Mouse (Mus musculus): ENCODE results near the gene Adarb1. TPM values are rescaled to one million over a fixed set of nuclear protein-coding genes. Genes with fewer than 3 reads are reported as not detected.
A peak's percentile ranks its signal among the peaks of the same experiment; 100 is the strongest.

The Adarb1 gene
- polyA plus RNA-seq, 1 experiment from 2014 or later, result 12.1 TPM

GRCm38 (mm10) chr10:77367973-77368372, 50.1 kb downstream of the Adarb1 start:
- no peaks in the 10 kb centered on the region for H3K9me3 ChIP-seq (ENCODE audit: control insufficient read depth, low read length)
- ATAC-seq (ENCODE audit: low FRiP score, low TSS enrichment) (no peak), DNase-seq (no peak)
- H3K9ac ChIP-seq (replicated peaks; ENCODE audit: low read length), result no peak overlapping the region
- H3K4me2 ChIP-seq (ENCODE audit: low read length), result no peak overlapping the region
- 80% methylated on average over 6 of the region's 6 CpGs for WGBS
- no peak overlapping the region for H3K27ac ChIP-seq (replicated peaks; ENCODE audit: low read depth, low read length)
- H3K4me3 ChIP-seq (replicated peaks; ENCODE audit: low read depth, low read length), result no peak overlapping the region
- H3K27me3 ChIP-seq (ENCODE audit: control insufficient read depth, insufficient read depth, low read length), result no peaks in the 10 kb centered on the region
- no peaks in the 10 kb centered on the region for H3K4me1 ChIP-seq (ENCODE audit: control insufficient read depth, insufficient read depth, low read length)
- H3K36me3 ChIP-seq (ENCODE audit: control insufficient read depth, insufficient read depth, low read length), result no peaks in the 10 kb centered on the region

- no peak overlapping the region for H3K4me3 ChIP-seq (replicated peaks; ENCODE audit: low read depth, low read length)
- ATAC-seq (ENCODE audit: low FRiP score, low TSS enrichment) (no peak), DNase-seq (no peak)
- H3K9ac ChIP-seq (replicated peaks; ENCODE audit: low read length), result no peak overlapping the region
- 97% methylated on average over 4 of the region's 4 CpGs for WGBS
- no peak overlapping the region for H3K27ac ChIP-seq (replicated peaks; ENCODE audit: low read depth, low read length)
- no peaks in the 10 kb centered on the region for H3K4me1 ChIP-seq (ENCODE audit: control insufficient read depth, insufficient read depth, low read length)
- H3K4me2 ChIP-seq (ENCODE audit: low read length), result no peak overlapping the region
- no peaks in the 10 kb centered on the region for H3K36me3 ChIP-seq (ENCODE audit: control insufficient read depth, insufficient read depth, low read length)
- no peaks in the 10 kb centered on the region for H3K9me3 ChIP-seq (ENCODE audit: control insufficient read depth, low read length)
- no peaks in the 10 kb centered on the region for H3K27me3 ChIP-seq (ENCODE audit: control insufficient read depth, insufficient read depth, low read length)
Measured at GRCm38 (mm10) chr10:77366959-77367358, 51.1 kb downstream of the Adarb1 start.

GRCm38 (mm10) chr10:77365212-77365611, 52.9 kb downstream of the Adarb1 start:
- DNase-seq, result no peak
- 86% methylated on average over 2 of the region's 2 CpGs for WGBS
- no peaks in the 10 kb centered on the region for H3K36me3 ChIP-seq (ENCODE audit: control insufficient read depth, insufficient read depth, low read length)
- H3K9ac ChIP-seq (replicated peaks; ENCODE audit: low read length), result no peak overlapping the region
- H3K27me3 ChIP-seq (ENCODE audit: control insufficient read depth, insufficient read depth, low read length), result no peaks in the 10 kb centered on the region
- H3K4me1 ChIP-seq (ENCODE audit: control insufficient read depth, insufficient read depth, low read length), result no peaks in the 10 kb centered on the region
- no peaks in the 10 kb centered on the region for H3K9me3 ChIP-seq (ENCODE audit: control insufficient read depth, low read length)
- H3K4me2 ChIP-seq (ENCODE audit: low read length), result no peak overlapping the region
- no peak overlapping the region for H3K27ac ChIP-seq (replicated peaks; ENCODE audit: low read depth, low read length)
- no peak overlapping the region for H3K4me3 ChIP-seq (replicated peaks; ENCODE audit: low read depth, low read length)
- ATAC-seq (ENCODE audit: low FRiP score, low TSS enrichment), result no peak

- DNase-seq (no peak), ATAC-seq (ENCODE audit: low FRiP score, low TSS enrichment) (no peak)
- WGBS, result 81% methylated on average over 2 of the region's 2 CpGs
- no peak overlapping the region for H3K9ac ChIP-seq (replicated peaks; ENCODE audit: low read length)
- H3K9me3 ChIP-seq (ENCODE audit: control insufficient read depth, low read length), result no peaks in the 10 kb centered on the region
- H3K4me1 ChIP-seq (ENCODE audit: control insufficient read depth, insufficient read depth, low read length), result no peaks in the 10 kb centered on the region
- no peak overlapping the region for H3K4me2 ChIP-seq (ENCODE audit: low read length)
- no peak overlapping the region for H3K27ac ChIP-seq (replicated peaks; ENCODE audit: low read depth, low read length)
- H3K36me3 ChIP-seq (ENCODE audit: control insufficient read depth, insufficient read depth, low read length), result no peaks in the 10 kb centered on the region
- no peak overlapping the region for H3K4me3 ChIP-seq (replicated peaks; ENCODE audit: low read depth, low read length)
- no peaks in the 10 kb centered on the region for H3K27me3 ChIP-seq (ENCODE audit: control insufficient read depth, insufficient read depth, low read length)
Measured at GRCm38 (mm10) chr10:77360486-77360885, 57.6 kb downstream of the Adarb1 start.

GRCm38 (mm10) chr10:77357957-77358356, 60.1 kb downstream of the Adarb1 start:
- H3K27me3 ChIP-seq (ENCODE audit: control insufficient read depth, insufficient read depth, low read length), result no peaks in the 10 kb centered on the region
- H3K9me3 ChIP-seq (ENCODE audit: control insufficient read depth, low read length), result no peaks in the 10 kb centered on the region
- H3K27ac ChIP-seq (replicated peaks; ENCODE audit: low read depth, low read length), result no peak overlapping the region
- ATAC-seq (ENCODE audit: low FRiP score, low TSS enrichment), result no peak
- H3K4me3 ChIP-seq (replicated peaks; ENCODE audit: low read depth, low read length), result no peak overlapping the region
- H3K4me1 ChIP-seq (ENCODE audit: control insufficient read depth, insufficient read depth, low read length), result no peaks in the 10 kb centered on the region
- no peaks in the 10 kb centered on the region for H3K36me3 ChIP-seq (ENCODE audit: control insufficient read depth, insufficient read depth, low read length)
- H3K4me2 ChIP-seq (ENCODE audit: low read length), result no peak overlapping the region
- DNase-seq, result no peak
- H3K9ac ChIP-seq (replicated peaks; ENCODE audit: low read length), result no peak overlapping the region
- 88% methylated on average over 6 of the region's 6 CpGs for WGBS

- DNase-seq (peak; percentile 90), ATAC-seq (ENCODE audit: low FRiP score, low TSS enrichment) (peak; percentile 48; the same call in 1 of the 2 replicates)
- Histone ChIP-seq H3K4me2 (ENCODE audit: low read length) (no peak overlapping the region), H3K36me3 (ENCODE audit: control insufficient read depth, insufficient read depth, low read length) (no peaks in the 10 kb centered on the region), H3K9ac (replicated peaks; ENCODE audit: low read length) (no peak overlapping the region), H3K4me1 (ENCODE audit: control insufficient read depth, insufficient read depth, low read length) (no peaks in the 10 kb centered on the region), H3K9me3 (ENCODE audit: control insufficient read depth, low read length) (no peaks in the 10 kb centered on the region), H3K4me3 (replicated peaks; ENCODE audit: low read depth, low read length) (no peak overlapping the region), H3K27ac (replicated peaks; ENCODE audit: low read depth, low read length) (no peak overlapping the region), H3K27me3 (ENCODE audit: control insufficient read depth, insufficient read depth, low read length) (no peaks in the 10 kb centered on the region)
- 84% methylated on average over 6 of the region's 6 CpGs for WGBS
Measured at GRCm38 (mm10) chr10:77353031-77353745, 64.9 kb downstream of the Adarb1 start.

- H3K4me1 ChIP-seq (ENCODE audit: control insufficient read depth, insufficient read depth, low read length), result peaks cover 6% of the 10 kb centered on the region
- H3K27ac ChIP-seq (replicated peaks; ENCODE audit: low read depth, low read length), result no peak overlapping the region
- H3K27me3 ChIP-seq (ENCODE audit: control insufficient read depth, insufficient read depth, low read length), result no peaks in the 10 kb centered on the region
- WGBS, result 84% methylated on average over 3 of the region's 3 CpGs
- DNase-seq (peak; percentile 8), ATAC-seq (ENCODE audit: low FRiP score, low TSS enrichment) (no peak)
- H3K36me3 ChIP-seq (ENCODE audit: control insufficient read depth, insufficient read depth, low read length), result no peaks in the 10 kb centered on the region
- no peak overlapping the region for H3K9ac ChIP-seq (replicated peaks; ENCODE audit: low read length)
- no peaks in the 10 kb centered on the region for H3K9me3 ChIP-seq (ENCODE audit: control insufficient read depth, low read length)
- H3K4me3 ChIP-seq (replicated peaks; ENCODE audit: low read depth, low read length), result no peak overlapping the region
- H3K4me2 ChIP-seq (ENCODE audit: low read length), result no peak overlapping the region
Measured at GRCm38 (mm10) chr10:77342842-77343241, 75.2 kb downstream of the Adarb1 start.

- Histone ChIP-seq H3K9me3 (ENCODE audit: control insufficient read depth, low read length) (no peaks in the 10 kb centered on the region), H3K27ac (replicated peaks; ENCODE audit: low read depth, low read length) (no peak overlapping the region), H3K27me3 (ENCODE audit: control insufficient read depth, insufficient read depth, low read length) (no peaks in the 10 kb centered on the region), H3K9ac (replicated peaks; ENCODE audit: low read length) (no peak overlapping the region), H3K4me2 (ENCODE audit: low read length) (no peak overlapping the region), H3K4me1 (ENCODE audit: control insufficient read depth, insufficient read depth, low read length) (peaks cover 6% of the 10 kb centered on the region), H3K4me3 (replicated peaks; ENCODE audit: low read depth, low read length) (no peak overlapping the region), H3K36me3 (ENCODE audit: control insufficient read depth, insufficient read depth, low read length) (no peaks in the 10 kb centered on the region)
- DNase-seq (no peak), ATAC-seq (ENCODE audit: low FRiP score, low TSS enrichment) (no peak)
Measured at GRCm38 (mm10) chr10:77341711-77342110, 76.4 kb downstream of the Adarb1 start.

GRCm38 (mm10) chr10:77341059-77341458, 77.0 kb downstream of the Adarb1 start:
- WGBS, result 90% methylated on average over 4 of the region's 4 CpGs
- no peak for DNase-seq
- no peak overlapping the region for H3K9ac ChIP-seq (replicated peaks; ENCODE audit: low read length)

More at GRCm38 (mm10) chr10:77341059-77341458, 77.0 kb downstream of the Adarb1 start:
- Histone ChIP-seq H3K4me1 (ENCODE audit: control insufficient read depth, insufficient read depth, low read length) (peaks cover 6% of the 10 kb centered on the region), H3K36me3 (ENCODE audit: control insufficient read depth, insufficient read depth, low read length) (no peaks in the 10 kb centered on the region), H3K9me3 (ENCODE audit: control insufficient read depth, low read length) (no peaks in the 10 kb centered on the region), H3K27me3 (ENCODE audit: control insufficient read depth, insufficient read depth, low read length) (no peaks in the 10 kb centered on the region), H3K4me3 (replicated peaks; ENCODE audit: low read depth, low read length) (no peak overlapping the region), H3K4me2 (ENCODE audit: low read length) (no peak overlapping the region), H3K27ac (replicated peaks; ENCODE audit: low read depth, low read length) (no peak overlapping the region)
- no peak for ATAC-seq (ENCODE audit: low FRiP score, low TSS enrichment)
